Mouse (Mus musculus) neural tube, embryonic 13.5 days (tissue): ENCODE data around the gene Zfp423. TPM values are rescaled to one million over a fixed set of nuclear protein-coding genes. Genes with fewer than 3 reads are reported as not detected.

Source experiments
- ATAC-seq: fragments of 200-750 bp; cut with Nextera tagmentation; 2 replicates; pipeline ENCODE4 v1.8.0; 2017; ENCODE audit warnings: low read depth, mild to moderate bottlenecking, moderate TSS enrichment, moderate library complexity
- H3K27ac ChIP-seq: fragments of 300-500 bp; sonication (generic); replicated peaks from 2 replicates; pipeline ENCODE4 v1.5.1; 2015; ENCODE audit warnings: moderate library complexity, mild to moderate bottlenecking, inconsistent platforms
- H3K27me3 ChIP-seq: fragments of 300-500 bp; sonication (generic); 2 replicates; pipeline ENCODE4 v1.6.1; 2015; ENCODE audit warnings: mild to moderate bottlenecking, inconsistent platforms
- H3K36me3 ChIP-seq: fragments of 300-500 bp; sonication (generic); 2 replicates; pipeline ENCODE4 v1.6.1; 2015; ENCODE audit warnings: mild to moderate bottlenecking, inconsistent platforms
- H3K4me1 ChIP-seq: fragments of 300-500 bp; sonication (generic); replicated peaks from 2 replicates; pipeline ENCODE4 v1.6.1; 2015; ENCODE audit warnings: inconsistent platforms
- H3K4me2 ChIP-seq: fragments of 300-500 bp; sonication (generic); 2 replicates; pipeline ENCODE4 v1.6.1; 2015; ENCODE audit warnings: inconsistent platforms, mild to moderate bottlenecking, moderate library complexity
- H3K4me3 ChIP-seq: fragments of 300-500 bp; sonication (generic); 2 replicates; pipeline ENCODE4 v1.5.1; 2015; ENCODE audit warnings: mild to moderate bottlenecking, inconsistent platforms
- H3K9ac ChIP-seq: fragments of 300-500 bp; sonication (generic); 2 replicates; pipeline ENCODE4 v1.6.1; 2015; ENCODE audit warnings: moderate library complexity, mild to moderate bottlenecking, inconsistent platforms
- H3K9me3 ChIP-seq: fragments of 300-500 bp; sonication (generic); 2 replicates; pipeline ENCODE4 v1.6.1; 2016; ENCODE audit warnings: inconsistent platforms
- WGBS: fragments of 180-500 bp; shearing (Covaris S2); methylation state at CpG from one replicate; pipeline ENCODE4 v1.1.7; 2015; 5-methylcytosine and 5-hydroxymethylcytosine counted together
- polyA plus RNA-seq: library from polyadenylated mRNA; unstranded; fragments of >200 nt; fragmentation: Nextera tagmentation; extraction: Ambion mirVana; gene quantifications from 2 replicates; pipeline ENCODE4 v1.2.1, GENCODE M21; 2015

Gene Zfp423
- polyA plus RNA-seq, 1 experiment from 2014 or later, result 35.5 TPM

DNA sequence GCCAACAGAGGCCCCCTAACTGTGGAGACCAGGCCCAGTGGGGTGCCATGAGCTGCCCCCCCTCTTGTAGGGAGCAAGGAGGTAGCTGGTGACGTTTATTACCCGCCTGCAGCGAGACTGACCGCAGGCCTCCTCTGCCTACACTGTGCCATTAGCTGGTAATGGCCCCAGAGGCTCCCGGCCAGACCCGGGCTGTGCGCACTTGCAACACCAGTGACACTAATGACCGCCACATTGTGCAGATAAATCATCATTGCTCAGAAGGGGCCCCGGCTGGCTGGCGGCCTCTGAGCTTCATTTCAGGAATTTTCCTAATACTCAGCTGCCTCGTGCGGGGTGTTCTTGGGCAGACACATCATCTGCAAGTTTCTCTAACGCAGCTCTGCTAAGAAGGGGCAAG, 206.7 kb downstream of the Zfp423 start:
- H3K4me2 ChIP-seq, result no peak overlapping the region; the same call in 1 of the 2 replicates
- peak overlapping the region; percentile 38; the same call in 1 of the 2 replicates for H3K9ac ChIP-seq
- H3K4me3 ChIP-seq, result no peak overlapping the region
- peak overlapping the region; percentile 82 for H3K27ac ChIP-seq
- 23% methylated on average over 13 of the region's 13 CpGs for WGBS
- peak; percentile 33; the same call in 1 of the 2 replicates for ATAC-seq
- no peaks in the 10 kb centered on the region for H3K9me3 ChIP-seq
- no peaks in the 10 kb centered on the region for H3K36me3 ChIP-seq
- no peaks in the 10 kb centered on the region for H3K27me3 ChIP-seq
- peaks cover 65% of the 10 kb centered on the region for H3K4me1 ChIP-seq

GRCm38 (mm10) chr8:87747582-87747981, 211.8 kb downstream of the Zfp423 start:
- 21% methylated on average over 8 of the region's 8 CpGs for WGBS
- H3K36me3 ChIP-seq, result no peaks in the 10 kb centered on the region
- no peak overlapping the region for H3K9ac ChIP-seq
- no peaks in the 10 kb centered on the region for H3K9me3 ChIP-seq
- peak overlapping the region; percentile 87 for H3K27ac ChIP-seq
- H3K4me2 ChIP-seq, result no peak overlapping the region
- H3K4me1 ChIP-seq, result peaks cover 97% of the 10 kb centered on the region
- H3K27me3 ChIP-seq, result no peaks in the 10 kb centered on the region
- H3K4me3 ChIP-seq, result no peak overlapping the region
- ATAC-seq, result no peak

GRCm38 (mm10) chr8:87747142-87747541, 212.3 kb downstream of the Zfp423 start:
- Histone ChIP-seq H3K27me3 (no peaks in the 10 kb centered on the region), H3K36me3 (no peaks in the 10 kb centered on the region), H3K4me3 (no peak overlapping the region), H3K4me2 (no peak overlapping the region), H3K9ac (no peak overlapping the region; the same call in 1 of the 2 replicates), H3K9me3 (no peaks in the 10 kb centered on the region), H3K4me1 (peaks cover 97% of the 10 kb centered on the region), H3K27ac (peak overlapping the region; percentile 87)
- ATAC-seq, result no peak
- WGBS, result 11% methylated on average over 8 of the region's 8 CpGs

- WGBS, result 27% methylated on average over 14 of the region's 14 CpGs
Measured at GRCm38 (mm10) chr8:87746072-87746471, 213.3 kb downstream of the Zfp423 start.

DNA sequence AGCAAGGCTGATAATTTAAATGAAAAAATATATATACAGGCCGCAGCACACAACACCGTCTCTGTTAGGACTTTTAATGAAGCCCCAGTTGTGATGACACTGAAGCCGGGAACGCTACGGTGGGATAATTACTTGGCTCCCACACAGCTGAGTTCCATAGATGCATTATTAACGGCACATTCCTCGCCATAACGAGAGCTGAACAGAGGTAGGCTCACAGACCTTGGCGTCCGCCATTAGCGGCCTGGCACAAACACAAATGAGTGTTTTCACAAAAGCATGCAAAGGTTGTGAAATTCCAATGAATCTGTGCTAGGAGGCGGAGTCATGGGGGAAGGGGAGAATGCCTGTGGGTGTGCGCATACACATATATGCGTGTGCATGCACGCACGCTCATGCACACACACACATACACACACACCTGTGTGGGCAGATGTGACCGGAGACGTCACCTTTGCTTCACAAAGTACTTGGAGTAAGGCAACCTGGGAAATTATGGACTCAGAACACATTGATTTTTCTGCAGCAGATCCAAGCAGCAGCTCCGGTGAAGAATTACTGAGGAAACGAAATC, 214.2 kb downstream of the Zfp423 start:
- H3K4me2 ChIP-seq, result no peak overlapping the region
- H3K27me3 ChIP-seq, result no peaks in the 10 kb centered on the region
- no peaks in the 10 kb centered on the region for H3K36me3 ChIP-seq
- ATAC-seq, result peak; percentile 19; the same call in 1 of the 2 replicates
- 48% methylated on average over 20 of the region's 20 CpGs for WGBS
- no peaks in the 10 kb centered on the region for H3K9me3 ChIP-seq
- H3K27ac ChIP-seq, result peak overlapping the region; percentile 87
- H3K9ac ChIP-seq, result 0 out of 2 replicates have a peak overlapping the region, but pooled peaks have one; percentile 27
- no peak overlapping the region for H3K4me3 ChIP-seq
- peaks cover 99% of the 10 kb centered on the region for H3K4me1 ChIP-seq

More at GRCm38 (mm10) chr8:87746072-87746471, 213.3 kb downstream of the Zfp423 start:
- Histone ChIP-seq H3K9me3 (no peaks in the 10 kb centered on the region), H3K4me1 (peaks cover 99% of the 10 kb centered on the region), H3K27ac (peak overlapping the region; percentile 87), H3K36me3 (no peaks in the 10 kb centered on the region), H3K27me3 (no peaks in the 10 kb centered on the region), H3K4me2 (no peak overlapping the region), H3K9ac (0 out of 2 replicates have a peak overlapping the region, but pooled peaks have one; percentile 27), H3K4me3 (no peak overlapping the region)
- no peak for ATAC-seq

- peaks cover 99% of the 10 kb centered on the region for H3K4me1 ChIP-seq
- no peaks in the 10 kb centered on the region for H3K9me3 ChIP-seq
- H3K9ac ChIP-seq, result no peak overlapping the region
- peak overlapping the region; percentile 87 for H3K27ac ChIP-seq
- no peaks in the 10 kb centered on the region for H3K27me3 ChIP-seq
- no peak overlapping the region for H3K4me3 ChIP-seq
- no peak for ATAC-seq
- no peaks in the 10 kb centered on the region for H3K36me3 ChIP-seq
- WGBS, result 78% methylated on average over 6 of the region's 6 CpGs
- no peak overlapping the region for H3K4me2 ChIP-seq
Measured at GRCm38 (mm10) chr8:87744556-87744955, 214.8 kb downstream of the Zfp423 start.

DNA sequence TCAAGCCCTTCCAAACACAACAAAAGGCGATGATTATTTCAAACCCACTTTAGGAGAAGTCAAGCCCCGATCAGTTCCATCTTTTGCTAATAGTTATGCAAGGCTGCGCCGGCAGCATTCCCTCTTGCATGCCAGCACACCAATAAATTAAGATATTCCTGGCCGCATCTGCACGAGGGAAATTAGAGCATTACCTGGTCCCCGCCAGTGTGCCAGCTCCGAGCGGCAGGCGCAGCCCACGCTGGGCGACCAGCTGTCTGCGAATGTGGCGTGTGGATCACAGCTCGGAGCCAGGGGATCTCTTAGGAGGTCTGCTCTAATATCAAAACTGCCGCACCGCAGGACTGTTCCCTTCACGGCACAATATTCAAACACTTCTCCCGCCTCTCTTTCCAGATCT, 217.4 kb downstream of the Zfp423 start:
- ATAC-seq, result peak; percentile 62
- Histone ChIP-seq H3K9me3 (no peaks in the 10 kb centered on the region), H3K27ac (peak overlapping the region; percentile 87), H3K36me3 (no peaks in the 10 kb centered on the region), H3K4me2 (peak overlapping the region; percentile 17; the same call in 1 of the 2 replicates), H3K9ac (no peak overlapping the region), H3K27me3 (no peaks in the 10 kb centered on the region), H3K4me1 (peaks cover 86% of the 10 kb centered on the region), H3K4me3 (no peak overlapping the region)
- 48% methylated on average over 19 of the region's 19 CpGs for WGBS

DNA sequence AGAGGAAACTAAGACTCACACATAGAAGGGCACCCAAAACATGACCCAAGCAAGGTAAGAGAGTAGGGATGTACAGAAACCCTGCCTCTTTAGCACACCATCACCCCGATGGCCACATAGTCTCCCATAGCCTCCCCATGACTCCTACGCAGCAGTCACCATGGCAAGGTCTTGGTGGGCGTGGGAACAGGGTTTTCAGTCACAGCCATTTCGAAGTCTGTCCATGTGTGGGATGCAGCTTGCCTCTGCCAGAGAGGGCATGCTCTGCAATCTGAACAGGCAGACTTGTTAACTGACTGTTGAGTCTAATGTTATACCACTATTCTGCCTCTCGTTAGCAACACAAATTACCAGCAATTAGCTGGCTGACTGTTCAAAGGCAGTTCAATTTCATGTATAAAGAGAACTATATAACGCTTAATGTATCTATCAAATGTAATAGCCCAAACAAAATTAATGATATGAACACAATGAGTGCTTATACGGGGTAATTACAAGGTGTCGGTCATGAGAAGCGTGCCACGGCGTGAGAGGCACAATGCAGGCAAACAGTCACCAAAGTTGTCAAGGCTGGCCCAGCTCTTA, 218.4 kb downstream of the Zfp423 start:
- H3K4me2 ChIP-seq, result no peak overlapping the region
- no peaks in the 10 kb centered on the region for H3K27me3 ChIP-seq
- no peaks in the 10 kb centered on the region for H3K36me3 ChIP-seq
- H3K4me1 ChIP-seq, result peaks cover 79% of the 10 kb centered on the region
- H3K27ac ChIP-seq, result peak overlapping the region; percentile 87
- H3K9ac ChIP-seq, result no peak overlapping the region
- no peak overlapping the region for H3K4me3 ChIP-seq
- ATAC-seq, result 0 out of 2 replicates have a peak, but pooled peaks have one; percentile 8
- H3K9me3 ChIP-seq, result no peaks in the 10 kb centered on the region
- WGBS, result 65% methylated on average over 11 of the region's 11 CpGs

- no peaks in the 10 kb centered on the region for H3K36me3 ChIP-seq
- no peaks in the 10 kb centered on the region for H3K27me3 ChIP-seq
- no peaks in the 10 kb centered on the region for H3K9me3 ChIP-seq
- no peak overlapping the region for H3K4me2 ChIP-seq
- 0 out of 2 replicates have a peak overlapping the region, but pooled peaks have one; percentile 17 for H3K9ac ChIP-seq
- H3K27ac ChIP-seq, result peak overlapping the region; percentile 67
- H3K4me3 ChIP-seq, result no peak overlapping the region
- 60% methylated on average over 11 of the region's 11 CpGs for WGBS
- peaks cover 65% of the 10 kb centered on the region for H3K4me1 ChIP-seq
- ATAC-seq, result no peak
Measured at GRCm38 (mm10) chr8:87737900-87738299, 221.5 kb downstream of the Zfp423 start.

GRCm38 (mm10) chr8:87734902-87735301, 224.5 kb downstream of the Zfp423 start:
- Histone ChIP-seq H3K9ac (no peak overlapping the region), H3K4me2 (no peak overlapping the region), H3K27ac (peak overlapping the region; percentile 49), H3K36me3 (peaks cover 4% of the 10 kb centered on the region; the same call in 1 of the 2 replicates), H3K27me3 (no peaks in the 10 kb centered on the region), H3K4me3 (no peak overlapping the region), H3K9me3 (no peaks in the 10 kb centered on the region), H3K4me1 (peaks cover 35% of the 10 kb centered on the region)
- 49% methylated on average over 4 of the region's 4 CpGs for WGBS
- ATAC-seq, result no peak

GRCm38 (mm10) chr8:87734496-87734895, 224.9 kb downstream of the Zfp423 start:
- Histone ChIP-seq H3K9me3 (no peaks in the 10 kb centered on the region), H3K4me1 (peaks cover 32% of the 10 kb centered on the region), H3K9ac (no peak overlapping the region), H3K27ac (no peak overlapping the region), H3K27me3 (no peaks in the 10 kb centered on the region), H3K4me2 (no peak overlapping the region), H3K36me3 (peaks cover 8% of the 10 kb centered on the region; the same call in 1 of the 2 replicates), H3K4me3 (no peak overlapping the region)
- ATAC-seq, result no peak
- 57% methylated on average over 7 of the region's 7 CpGs for WGBS

GRCm38 (mm10) chr8:87731062-87731461, 228.3 kb downstream of the Zfp423 start:
- Histone ChIP-seq H3K27ac (no peak overlapping the region), H3K4me3 (no peak overlapping the region), H3K9me3 (no peaks in the 10 kb centered on the region), H3K4me2 (no peak overlapping the region), H3K36me3 (peaks cover 8% of the 10 kb centered on the region; the same call in 1 of the 2 replicates), H3K4me1 (peaks cover 18% of the 10 kb centered on the region), H3K9ac (no peak overlapping the region), H3K27me3 (no peaks in the 10 kb centered on the region)
- ATAC-seq, result no peak
- 91% methylated on average over 12 of the region's 12 CpGs for WGBS
